Mouse (Mus musculus) lung, postnatal 0 days (tissue): ENCODE measurements at regions not wholly inside any gene's neighbourhood (a gene's known extent, or its start where the extent isn't known, plus 50 kb on each side); places are given as distances from the start of the nearest gene placed in this dataset.
A peak's percentile ranks its signal among the peaks of the same experiment; 100 is the strongest.

ENCODE experiments used
- ATAC-seq: fragments of 200-750 bp; cut with Nextera tagmentation; 2 replicates; pipeline ENCODE4 v1.8.0; 2017; ENCODE audit warnings: moderate library complexity
- DNase-seq: peaks from one replicate; pipeline ENCODE4 v3.0.0-alpha.2; 2016; ENCODE audit warnings: low spot score
- H3K27ac ChIP-seq: fragments of 300-500 bp; sonication (generic); 2 replicates; pipeline ENCODE4 v1.5.1; 2014; ENCODE audit warnings: antibody characterized with exemption, mild to moderate bottlenecking, low read length, mixed read lengths
- H3K27me3 ChIP-seq: fragments of 300-500 bp; sonication (generic); replicated peaks from 2 replicates; pipeline ENCODE4 v1.6.1; 2014; ENCODE audit warnings: low read length, mixed read lengths; ENCODE audit not compliant: insufficient read depth
- H3K36me3 ChIP-seq: fragments of 300-500 bp; sonication (generic); 2 replicates; pipeline ENCODE4 v1.6.1; 2014; ENCODE audit warnings: low read length, mixed read lengths; ENCODE audit not compliant: insufficient read depth
- H3K4me1 ChIP-seq: fragments of 300-500 bp; sonication (generic); 2 replicates; pipeline ENCODE4 v1.6.1; 2014; ENCODE audit warnings: antibody characterized with exemption, low read depth, low read length, mixed read lengths; ENCODE audit not compliant: insufficient read depth
- H3K4me2 ChIP-seq: fragments of 300-500 bp; sonication (generic); replicated peaks from 2 replicates; pipeline ENCODE4 v1.6.1; 2014; ENCODE audit warnings: low read depth, mild to moderate bottlenecking, low read length, moderate library complexity, mixed read lengths
- H3K4me3 ChIP-seq: fragments of 300-500 bp; sonication (generic); 2 replicates; pipeline ENCODE4 v1.5.1; 2014; ENCODE audit warnings: low read depth, low read length
- H3K9ac ChIP-seq: fragments of 300-500 bp; sonication (generic); replicated peaks from 2 replicates; pipeline ENCODE4 v1.6.1; 2014; ENCODE audit warnings: low read depth, mild to moderate bottlenecking
- H3K9me3 ChIP-seq: fragments of 300-500 bp; sonication (generic); 2 replicates; pipeline ENCODE4 v1.6.1; 2016; ENCODE audit warnings: low read length, mixed read lengths
- CTCF ChIP-seq: IDR thresholded peaks from 2 replicates; pipeline ENCODE4 v1.5.1; 2016; ENCODE audit warnings: antibody characterized with exemption, mild to moderate bottlenecking
- EP300 ChIP-seq: IDR thresholded peaks from 2 replicates; pipeline ENCODE4 v1.6.1; 2016; ENCODE audit warnings: antibody characterized with exemption, mild to moderate bottlenecking, control low read depth
- whole genome bisulfite sequencing: fragments of 180-500 bp; shearing (Covaris S2); extraction: QIAGEN DNeasy Blood & Tissue Kit; methylation state at CpG from one replicate; pipeline ENCODE4 v1.1.7; 2014; 5-methylcytosine and 5-hydroxymethylcytosine counted together

DNA sequence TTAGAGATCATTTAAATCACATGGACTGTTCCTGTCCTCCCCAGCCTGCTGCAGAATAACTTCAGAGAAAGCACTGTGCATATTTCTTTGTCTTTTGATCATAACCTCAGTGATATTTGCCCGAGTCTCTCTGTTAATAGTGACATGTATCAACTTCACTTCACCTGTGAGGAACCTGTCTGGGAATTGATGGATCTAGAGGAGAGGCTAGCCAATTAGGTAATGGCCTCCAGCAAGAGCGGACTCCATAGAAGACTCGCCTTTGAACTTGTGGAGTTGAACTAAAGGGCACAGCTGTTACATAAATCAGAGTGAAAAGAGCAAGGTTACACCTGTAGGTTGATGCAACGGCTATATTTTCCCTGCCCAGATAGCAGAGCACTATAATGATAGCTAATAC is 409.8 kb upstream of the Cdh6 start:
- Histone ChIP-seq H3K9ac (no peak overlapping the region), H3K4me3 (no peak overlapping the region), H3K36me3 (no peaks in the 10 kb centered on the region), H3K27ac (no peak overlapping the region), H3K4me2 (no peak overlapping the region), H3K4me1 (no peaks in the 10 kb centered on the region), H3K9me3 (no peaks in the 10 kb centered on the region), H3K27me3 (no peaks in the 10 kb centered on the region)
- DNase-seq (no peak), ATAC-seq (no peak)
- TF ChIP-seq CTCF (no peak), EP300 (no peak)
- 36% methylated on average over 4 of the region's 4 CpGs for WGBS

DNA sequence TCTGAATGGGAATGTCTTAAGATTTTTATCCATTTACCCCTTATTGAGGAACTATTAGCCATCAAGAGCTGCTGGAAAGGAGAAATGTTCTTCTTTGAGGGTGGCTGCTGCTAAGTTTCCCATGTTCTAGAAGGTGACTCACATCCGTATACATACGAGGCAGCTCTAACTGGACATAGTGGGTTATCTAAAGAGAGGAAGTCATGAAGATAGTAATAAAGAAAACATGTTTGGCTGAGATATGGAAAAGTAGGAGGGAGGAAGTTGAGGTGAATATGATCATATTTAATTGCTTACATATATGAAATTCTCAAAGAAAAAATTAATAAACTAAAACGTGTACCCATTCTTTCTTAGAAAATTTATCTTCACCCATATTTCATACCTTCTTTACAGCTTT is 408.7 kb upstream of the Cdh6 start:
- Histone ChIP-seq H3K27ac (no peak overlapping the region), H3K9me3 (no peaks in the 10 kb centered on the region), H3K9ac (no peak overlapping the region), H3K27me3 (no peaks in the 10 kb centered on the region), H3K4me2 (no peak overlapping the region), H3K4me3 (no peak overlapping the region), H3K4me1 (no peaks in the 10 kb centered on the region), H3K36me3 (no peaks in the 10 kb centered on the region)
- ATAC-seq (no peak), DNase-seq (no peak)
- TF ChIP-seq CTCF: no peak
- TF ChIP-seq EP300: no peak
- WGBS: 62% methylated on average over 3 of the region's 3 CpGs

GRCm38 (mm10) chr15:13573621-13574020 is 400.1 kb upstream of the Cdh6 start:
- no peak overlapping the region for H3K27ac ChIP-seq
- no peak overlapping the region for H3K4me2 ChIP-seq
- H3K4me1 ChIP-seq: no peaks in the 10 kb centered on the region
- ATAC-seq (peak; percentile 92), DNase-seq (peak; percentile 69)
- H3K4me3 ChIP-seq: no peak overlapping the region
- no peak overlapping the region for H3K9ac ChIP-seq
- no peaks in the 10 kb centered on the region for H3K27me3 ChIP-seq
- no peaks in the 10 kb centered on the region for H3K9me3 ChIP-seq
- 45% methylated on average over 3 of the region's 3 CpGs for WGBS
- no peaks in the 10 kb centered on the region for H3K36me3 ChIP-seq
- TF ChIP-seq CTCF (no peak), EP300 (no peak)

- no peaks in the 10 kb centered on the region for H3K9me3 ChIP-seq
- ATAC-seq (no peak), DNase-seq (no peak)
- no peaks in the 10 kb centered on the region for H3K36me3 ChIP-seq
- H3K4me3 ChIP-seq: no peak overlapping the region
- H3K4me2 ChIP-seq: no peak overlapping the region
- H3K27ac ChIP-seq: no peak overlapping the region
- no peak for TF ChIP-seq EP300
- no peak for TF ChIP-seq CTCF
- H3K4me1 ChIP-seq: no peaks in the 10 kb centered on the region
- H3K27me3 ChIP-seq: no peaks in the 10 kb centered on the region
- no peak overlapping the region for H3K9ac ChIP-seq
Observed at GRCm38 (mm10) chr15:13560920-13561319, 387.4 kb upstream of the Cdh6 start.

- ATAC-seq: no peak
- Histone ChIP-seq H3K9ac (no peak overlapping the region), H3K4me2 (no peak overlapping the region), H3K27me3 (no peaks in the 10 kb centered on the region), H3K36me3 (no peaks in the 10 kb centered on the region), H3K9me3 (no peaks in the 10 kb centered on the region), H3K27ac (no peak overlapping the region), H3K4me3 (no peak overlapping the region), H3K4me1 (no peaks in the 10 kb centered on the region)
- no peak for DNase-seq
- TF ChIP-seq CTCF: no peak
- TF ChIP-seq EP300: no peak
- WGBS: 45% methylated on average over 8 of the region's 8 CpGs
Observed at GRCm38 (mm10) chr15:13549207-13549837, 375.8 kb upstream of the Cdh6 start.

DNA sequence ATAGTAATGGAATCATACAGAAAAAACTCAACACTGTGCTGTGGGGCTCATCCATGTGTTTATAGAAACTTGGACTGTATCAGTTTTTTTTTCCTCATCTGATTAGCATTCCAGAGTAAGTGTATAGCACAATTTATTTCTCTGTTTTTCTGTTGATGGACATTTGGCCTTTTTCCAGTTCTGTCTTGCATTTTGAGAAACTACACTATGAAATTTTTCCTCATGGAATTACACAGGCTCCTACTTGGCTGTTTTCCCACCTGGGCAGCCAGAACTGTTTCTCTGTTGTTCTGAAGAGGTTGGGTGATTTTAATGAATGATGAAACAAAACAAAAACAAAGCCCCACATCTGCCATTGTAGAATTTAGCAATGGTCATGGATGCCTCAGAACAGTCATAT is 366.6 kb upstream of the Cdh6 start:
- Histone ChIP-seq H3K36me3 (no peaks in the 10 kb centered on the region), H3K4me1 (no peaks in the 10 kb centered on the region), H3K4me3 (no peak overlapping the region), H3K9me3 (no peaks in the 10 kb centered on the region), H3K9ac (no peak overlapping the region), H3K27ac (no peak overlapping the region), H3K4me2 (no peak overlapping the region), H3K27me3 (no peaks in the 10 kb centered on the region)
- TF ChIP-seq CTCF: no peak
- no peak for TF ChIP-seq EP300
- ATAC-seq: no peak
- peak; percentile 5 for DNase-seq

- Histone ChIP-seq H3K27ac (no peak overlapping the region), H3K36me3 (no peaks in the 10 kb centered on the region), H3K4me3 (no peak overlapping the region), H3K4me1 (no peaks in the 10 kb centered on the region), H3K9ac (no peak overlapping the region), H3K4me2 (no peak overlapping the region), H3K9me3 (no peaks in the 10 kb centered on the region), H3K27me3 (no peaks in the 10 kb centered on the region)
- TF ChIP-seq CTCF (no peak), EP300 (no peak)
- no peak for DNase-seq
- ATAC-seq: no peak
- 71% methylated on average over 2 of the region's 2 CpGs for WGBS
Observed at GRCm38 (mm10) chr15:13534017-13534416, 360.5 kb upstream of the Cdh6 start.
